Mouse (Mus musculus) T-helper 1 cell (primary cell): ENCODE measurements around the gene Zxdb.
"Not testable (repeated sequence)": the region's sequence is repeated elsewhere in the genome, so short reads cannot be mapped to it uniquely, and the experiment has no call there.

Experiments
- in situ Hi-C: fragments of 300-600 bp; cut with MboI, MseI; formaldehyde crosslinking; loops from one replicate; pipeline ENCODE4 v1.15.1; 2025; ENCODE audit warnings: high pct_unique_total_duplicates

Zxdb gene

GRCm38 (mm10) chrX:94724192-94724971 is at the start of gene Zxdb:
Zxdb (plus strand) TSS chrX:94724569.
- in situ Hi-C loops: loop anchor here (5.0 kb wide), 1 partner anchor 78 kb away; no protein-coding TSS in a partner anchor

- in situ Hi-C loops: loop anchor here (5.0 to 25.0 kb wide), 3 partner anchors 182 to 687 kb away; no protein-coding TSS in a partner anchor
Measured at GRCm38 (mm10) chrX:94674977-94675376, 49.4 kb upstream of the Zxdb start.

- in situ Hi-C loops: not testable (repeated sequence)
Measured at GRCm38 (mm10) chrX:94681581-94681980, 42.8 kb upstream of the Zxdb start.

GRCm38 (mm10) chrX:94689593-94689992 is 34.8 kb upstream of the Zxdb start:
- in situ Hi-C loops: not testable (repeated sequence)

- in situ Hi-C loops: not testable (repeated sequence)
Measured at GRCm38 (mm10) chrX:94706676-94707075, 17.7 kb upstream of the Zxdb start.

- in situ Hi-C loops: loop anchor here (10.0 kb wide), 1 partner anchor 115 kb away; no protein-coding TSS in a partner anchor
Measured at GRCm38 (mm10) chrX:94709752-94710151, 14.6 kb upstream of the Zxdb start.

- in situ Hi-C loops: loop anchor here (5.0 kb wide), 1 partner anchor 77 kb away; no protein-coding TSS in a partner anchor
Measured at GRCm38 (mm10) chrX:94724972-94725569, 702 bp downstream of the Zxdb start.

- in situ Hi-C loops: not testable (repeated sequence)
Measured at GRCm38 (mm10) chrX:94725627-94726083, 1.3 kb downstream of the Zxdb start.

GRCm38 (mm10) chrX:94731596-94731995 is 7.2 kb downstream of the Zxdb start:
- in situ Hi-C loops: no loop called here

- in situ Hi-C loops: no loop called here
Measured at GRCm38 (mm10) chrX:94753733-94754132, 29.4 kb downstream of the Zxdb start.

- in situ Hi-C loops: no loop called here
Measured at GRCm38 (mm10) chrX:94759959-94760358, 35.6 kb downstream of the Zxdb start.

- in situ Hi-C loops: no loop called here
Measured at GRCm38 (mm10) chrX:94773876-94774275, 49.5 kb downstream of the Zxdb start.
